Mouse (Mus musculus) CH12.LX (cell line): ENCODE measurements at regions not wholly inside any gene's neighbourhood (a gene's known extent, or its start where the extent isn't known, plus 50 kb on each side); places are given as distances from the start of the nearest gene placed in this dataset.

Source experiments
- DNase-seq: peaks from one replicate; pipeline ENCODE4 v3.0.0-alpha.2; 2013; ENCODE audit errors: extremely low read depth
- H3K27ac ChIP-seq: 2 replicates; pipeline ENCODE4 v1.5.1; 2012; ENCODE audit warnings: low read depth, mild to moderate bottlenecking, control low read depth, moderate library complexity; ENCODE audit not compliant: insufficient read depth
- H3K27me3 ChIP-seq: replicated peaks from 2 replicates; pipeline ENCODE3; 2012; ENCODE audit warnings: inconsistent platforms
- H3K36me3 ChIP-seq, 2 experiments: replicated peaks in 1 of 2; 2 replicates each; pipeline versions ENCODE3 to v1.6.1; 2012; ENCODE audit warnings: inconsistent platforms in 1 of 2, low read length in 1 of 2, mild to moderate bottlenecking in 1 of 2, mixed read lengths in 1 of 2, moderate library complexity in 1 of 2; ENCODE audit not compliant: control insufficient read depth in 1 of 2, insufficient read depth in 1 of 2
- H3K4me1 ChIP-seq, 2 experiments: 2 replicates each; pipeline ENCODE4 v1.6.1; 2012; ENCODE audit warnings: inconsistent platforms in 1 of 2, moderate library complexity in 1 of 2; ENCODE audit not compliant: insufficient read depth in 2 of 2, control insufficient read depth in 1 of 2
- H3K4me2 ChIP-seq: 2 replicates; pipeline ENCODE4 v1.6.1; 2012; ENCODE audit warnings: low read depth, mild to moderate bottlenecking, control low read depth; ENCODE audit not compliant: poor library complexity, insufficient read depth, severe bottlenecking
- H3K4me3 ChIP-seq, 3 experiments: fragments of 150-350 bp in 1 of 3; sonication (generic) in 1 of 3; replicated peaks in 1 of 3; 2 replicates each; pipeline versions ENCODE3 to v1.5.1; 2011 to 2012; ENCODE audit warnings: low read depth in 2 of 3, low read length in 2 of 3, mild to moderate bottlenecking in 2 of 3, moderate library complexity in 2 of 3, control low read depth in 1 of 3, improper control_type of control experiment in 1 of 3, inconsistent platforms in 1 of 3, mixed read lengths in 1 of 3; ENCODE audit not compliant: poor library complexity in 1 of 3
- H3K79me2 ChIP-seq: replicated peaks from 2 replicates; pipeline ENCODE4 v1.6.1; 2012; ENCODE audit warnings: mild to moderate bottlenecking, moderate library complexity; ENCODE audit not compliant: control insufficient read depth, poor library complexity, insufficient read depth, severe bottlenecking; ENCODE audit errors: extremely low read depth
- H3K9ac ChIP-seq: 2 replicates; pipeline ENCODE4 v1.6.1; 2012; ENCODE audit warnings: low read depth, mild to moderate bottlenecking, control low read depth, moderate library complexity; ENCODE audit not compliant: insufficient read depth
- H3K9me3 ChIP-seq: replicated peaks from 2 replicates; pipeline ENCODE3; 2012; ENCODE audit warnings: low read length, inconsistent platforms, mixed read lengths
- BHLHE40 ChIP-seq: IDR thresholded peaks from 2 replicates; pipeline ENCODE4 v1.6.1; 2011; ENCODE audit warnings: mild to moderate bottlenecking, low read depth, low read length, improper control_type of control experiment
- CHD1 ChIP-seq: IDR thresholded peaks from 2 replicates; pipeline ENCODE4 v1.6.1; 2012; ENCODE audit warnings: low read depth, low read length, improper control_type of control experiment, inconsistent platforms
- CTCF ChIP-seq, 2 experiments: IDR thresholded peaks in 1 of 2; conservative IDR thresholded peaks in 1 of 2; 2 replicates each; pipeline ENCODE4 v1.5.1; 2011 to 2012; ENCODE audit warnings: low read depth in 2 of 2, low read length in 2 of 2, improper control_type of control experiment in 1 of 2, inconsistent platforms in 1 of 2, mild to moderate bottlenecking in 1 of 2, moderate library complexity in 1 of 2
- E2F4 ChIP-seq: IDR thresholded peaks from 2 replicates; pipeline ENCODE4 v1.6.1; 2011; ENCODE audit warnings: low read depth, low read length, improper control_type of control experiment; ENCODE audit not compliant: insufficient replicate concordance
- ELF1 ChIP-seq: IDR thresholded peaks from 2 replicates; pipeline ENCODE4 v1.6.1; 2014; ENCODE audit warnings: low read depth, mild to moderate bottlenecking, inconsistent platforms, low read length, improper control_type of control experiment
- IRF4 ChIP-seq: IDR thresholded peaks from 2 replicates; pipeline ENCODE4 v1.6.1; 2014; ENCODE audit warnings: low read depth, mild to moderate bottlenecking, inconsistent platforms, low read length, improper control_type of control experiment
- JUN ChIP-seq: IDR thresholded peaks from 2 replicates; pipeline ENCODE4 v1.6.1; 2011; ENCODE audit warnings: low read depth, mild to moderate bottlenecking, low read length, improper control_type of control experiment, moderate library complexity; ENCODE audit not compliant: insufficient read depth
- JUND ChIP-seq: conservative IDR thresholded peaks from 2 replicates; pipeline ENCODE4 v1.6.1; 2011; ENCODE audit warnings: low read depth, low read length, improper control_type of control experiment
- KAT2A ChIP-seq: IDR thresholded peaks from 2 replicates; pipeline ENCODE4 v1.6.1; 2012; ENCODE audit warnings: low read length, improper control_type of control experiment, inconsistent platforms; ENCODE audit not compliant: insufficient replicate concordance
- MAX ChIP-seq: IDR thresholded peaks from 2 replicates; pipeline ENCODE4 v1.6.1; 2011; ENCODE audit warnings: low read length, improper control_type of control experiment
- MEF2A ChIP-seq: IDR thresholded peaks from 2 replicates; pipeline ENCODE4 v1.6.1; 2014; ENCODE audit warnings: low read depth, mild to moderate bottlenecking, inconsistent platforms, low read length, improper control_type of control experiment, borderline replicate concordance
- NELFE ChIP-seq: IDR thresholded peaks from 2 replicates; pipeline ENCODE4 v1.6.1; 2011; ENCODE audit warnings: low read depth, low read length, improper control_type of control experiment
- PAX5 ChIP-seq: IDR thresholded peaks from 2 replicates; pipeline ENCODE4 v1.6.1; 2012; ENCODE audit warnings: low read length, inconsistent platforms, mixed read lengths
- POLR2A ChIP-seq: IDR thresholded peaks from 2 replicates; pipeline ENCODE4 v1.6.1; 2011; ENCODE audit warnings: low read depth, mild to moderate bottlenecking, improper control_type of control experiment, low read length
- RCOR1 ChIP-seq: conservative IDR thresholded peaks from 2 replicates; pipeline ENCODE4 v1.6.1; 2012; ENCODE audit warnings: low read depth, mild to moderate bottlenecking, inconsistent platforms, low read length, improper control_type of control experiment
- SMC3 ChIP-seq: IDR thresholded peaks from 2 replicates; pipeline ENCODE4 v1.6.1; 2011; ENCODE audit warnings: low read depth, low read length, improper control_type of control experiment
- TCF12 ChIP-seq: IDR thresholded peaks from 2 replicates; pipeline ENCODE4 v1.6.1; 2014; ENCODE audit warnings: low read depth, mild to moderate bottlenecking, inconsistent platforms, low read length, improper control_type of control experiment
- UBTF ChIP-seq: IDR thresholded peaks from 2 replicates; pipeline ENCODE4 v1.6.1; 2012; ENCODE audit warnings: low read depth, mild to moderate bottlenecking, inconsistent platforms, low read length, improper control_type of control experiment, moderate library complexity
- USF1 ChIP-seq: IDR thresholded peaks from 2 replicates; pipeline ENCODE4 v1.6.1; 2014; ENCODE audit warnings: low read depth, mild to moderate bottlenecking, inconsistent platforms, low read length, improper control_type of control experiment
- USF2 ChIP-seq: conservative IDR thresholded peaks from 2 replicates; pipeline ENCODE4 v1.6.1; 2011; ENCODE audit warnings: low read depth, low read length, improper control_type of control experiment
- ZMIZ1 ChIP-seq: IDR thresholded peaks from 2 replicates; pipeline ENCODE4 v1.6.1; 2012; ENCODE audit warnings: low read depth, mild to moderate bottlenecking, inconsistent platforms, low read length, improper control_type of control experiment
- ZNF384 ChIP-seq: IDR thresholded peaks from 2 replicates; pipeline ENCODE4 v1.6.1; 2012; ENCODE audit warnings: low read depth, low read length, improper control_type of control experiment, inconsistent platforms
- dilution Hi-C: fragments of 300-500 bp; cut with MboI; formaldehyde crosslinking; loops from 2 replicates; pipeline ENCODE4 v1.14.3; 2020; ENCODE audit warnings: low sequenced_read_pairs; ENCODE audit not compliant: extremely low pct_unique_long_range_greater_than_20kb, extremely low pct_ligation_motif_present
- in situ Hi-C: fragments of 300-500 bp; cut with MboI; formaldehyde crosslinking; loops from 3 replicates; pipeline ENCODE4 v1.14.3; 2019; ENCODE audit warnings: low sequenced_read_pairs, low pct_ligation_motif_present, low pct_unique_long_range_greater_than_20kb, mixed read lengths

DNA sequence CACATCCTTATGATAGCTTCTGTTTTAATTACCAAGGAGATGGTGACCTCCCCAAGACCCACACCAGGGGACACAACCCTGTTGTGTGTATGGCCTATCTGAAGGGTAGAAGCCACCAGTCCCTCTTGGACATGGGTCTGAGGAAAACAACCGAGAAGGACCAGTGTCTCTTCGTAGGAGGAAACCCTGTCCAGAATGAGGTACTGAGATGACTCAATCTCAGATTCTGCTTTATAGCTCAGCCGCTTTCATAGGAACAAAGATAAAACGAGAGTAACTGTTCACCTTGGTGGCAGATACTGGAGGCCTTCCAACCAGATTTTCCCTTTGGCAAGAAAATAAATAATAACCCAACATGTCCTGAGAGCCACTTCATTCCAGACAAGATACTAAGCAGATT is 100.7 kb downstream of the Lmo4 start (continued):
- TF ChIP-seq RCOR1: no peak
- no peak for TF ChIP-seq POLR2A

DNA sequence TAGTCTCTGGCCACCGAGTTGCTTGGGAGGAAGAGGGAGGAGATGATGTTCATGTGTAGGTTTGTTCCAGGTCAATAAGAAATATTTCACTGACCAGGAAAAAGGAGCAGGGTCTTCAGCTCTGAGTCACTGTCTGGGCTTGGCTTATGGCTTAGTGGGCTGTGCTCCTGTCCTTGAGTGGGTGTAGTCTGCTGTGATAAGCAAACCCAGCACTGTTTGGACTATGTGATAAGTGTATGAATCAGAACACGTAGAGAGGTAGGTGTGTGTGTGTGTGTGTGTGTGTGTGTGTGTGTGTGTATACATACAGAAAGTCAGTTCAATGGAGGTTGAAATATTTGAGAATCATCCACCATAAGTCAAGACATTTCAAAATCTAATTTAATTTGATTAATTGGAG is 105.6 kb downstream of the Lmo4 start:
- Histone ChIP-seq H3K4me1 (peaks cover 6 to 7% of the 10 kb centered on the region in 2 experiments; a peak in 3 of 4 replicates), H3K4me3 (no peak overlapping the region), H3K27ac (no peak overlapping the region), H3K79me2 (no peaks in the 10 kb centered on the region), H3K9ac (no peak overlapping the region), H3K27me3 (no peaks in the 10 kb centered on the region), H3K9me3 (no peaks in the 10 kb centered on the region), H3K4me2 (no peak overlapping the region), H3K36me3 (no peaks in the 10 kb centered on the region)
- dilution Hi-C loops (no loop called here), in situ Hi-C loops (no loop called here)
- TF ChIP-seq USF1 (no peak), TCF12 (no peak), RCOR1 (no peak), E2F4 (no peak), UBTF (no peak), KAT2A (no peak)
- no peak for DNase-seq

DNA sequence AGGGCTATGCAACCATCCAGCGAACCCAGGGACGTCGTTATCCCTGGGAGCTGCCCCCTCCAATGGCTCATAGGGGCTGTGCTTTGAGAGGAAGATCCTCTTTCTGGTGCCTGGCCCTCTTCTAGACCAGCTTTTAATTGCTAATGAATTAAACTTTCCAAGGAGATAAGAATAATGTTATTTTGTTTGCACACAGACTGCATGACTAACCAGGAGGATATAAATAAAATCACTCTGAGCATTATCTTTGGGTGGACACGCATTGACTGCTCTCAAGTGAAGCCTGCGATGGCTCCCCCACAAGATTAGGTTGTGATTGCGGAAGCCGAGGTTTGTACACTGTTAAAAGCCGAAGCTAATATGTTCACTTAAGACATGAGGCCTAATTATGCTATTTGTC is 106.3 kb downstream of the Lmo4 start:
- in situ Hi-C loops (no loop called here), dilution Hi-C loops (no loop called here)
- Histone ChIP-seq H3K27me3 (no peaks in the 10 kb centered on the region), H3K36me3 (no peaks in the 10 kb centered on the region), H3K27ac (no peak overlapping the region), H3K4me1 (peaks cover under 1 to 1% of the 10 kb centered on the region in 2 experiments; a peak in 2 of 4 replicates), H3K4me2 (no peak overlapping the region), H3K79me2 (no peaks in the 10 kb centered on the region), H3K4me3 (no peak overlapping the region), H3K9ac (no peak overlapping the region), H3K9me3 (no peaks in the 10 kb centered on the region)
- TF ChIP-seq ZMIZ1 (no peak), IRF4 (no peak), RCOR1 (no peak)
- no peak for DNase-seq

DNA sequence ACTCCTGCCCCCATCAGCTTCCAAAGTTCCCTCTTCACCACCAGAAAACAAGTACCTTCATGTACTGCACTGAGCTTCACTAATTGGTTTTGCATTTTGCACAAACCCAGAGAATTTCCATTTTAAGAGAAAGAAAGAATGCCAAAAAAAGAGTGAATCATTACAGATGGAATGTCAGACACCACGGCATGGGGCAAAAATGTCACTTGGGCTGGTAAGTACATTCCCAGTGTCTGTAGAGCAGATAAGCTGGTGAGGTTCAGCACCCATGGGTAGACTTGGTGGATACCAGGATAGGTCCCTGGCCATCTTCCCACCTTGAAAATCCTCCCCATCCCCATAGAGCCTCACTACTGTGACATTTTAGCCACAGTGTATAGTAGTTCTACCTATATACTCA is 113.8 kb downstream of the Lmo4 start:
- DNase-seq: no peak
- dilution Hi-C loops: no loop called here
- H3K9ac ChIP-seq: no peak overlapping the region

More for the DNA sequence above, 113.8 kb downstream of the Lmo4 start:
- Histone ChIP-seq H3K79me2 (no peaks in the 10 kb centered on the region), H3K4me2 (no peak overlapping the region), H3K4me3 (no peak overlapping the region), H3K4me1 (peaks cover 22 to 29% of the 10 kb centered on the region in 2 experiments), H3K27ac (no peak overlapping the region), H3K9me3 (no peaks in the 10 kb centered on the region), H3K36me3 (no peaks in the 10 kb centered on the region), H3K27me3 (no peaks in the 10 kb centered on the region)
- in situ Hi-C loops: no loop called here
- TF ChIP-seq TCF12 (no peak), SMC3 (no peak), USF1 (no peak), POLR2A (no peak), BHLHE40 (no peak), CTCF (conservative IDR thresholded peaks at IDR 0.05 in 1 of 2, IDR thresholded peaks at IDR 0.05 in 1 of 2; ENCODE audit: low read depth in 2 of 2, low read length in 2 of 2) (no peak), MAX (no peak), RCOR1 (no peak), PAX5 (no peak), ELF1 (no peak), USF2 (no peak), ZNF384 (no peak), CHD1 (no peak), MEF2A (no peak), JUN (no peak), JUND (no peak), NELFE (no peak)
- TF ChIP-seq, all 38 proteins: peak for 0
